In the genomic region with DNA sequence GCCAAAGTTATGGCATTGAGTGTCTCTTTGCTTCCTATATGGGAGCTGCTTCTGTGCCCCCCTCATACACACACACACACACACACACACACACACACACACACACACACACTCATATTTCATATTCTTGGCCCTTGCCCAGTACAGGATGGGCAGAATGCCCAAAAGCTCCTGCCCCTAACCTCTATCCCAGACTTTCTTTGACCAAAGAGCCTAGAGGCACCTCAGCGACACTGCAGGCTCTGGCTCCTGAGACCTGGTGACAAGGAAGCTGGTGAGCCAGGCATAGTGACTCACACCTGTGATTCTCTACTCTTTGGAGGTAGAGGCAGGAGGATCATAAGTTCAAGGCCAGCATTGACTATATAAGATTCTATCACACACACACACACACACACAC, we compare ENCODE assay signal across 10 mouse cellular contexts. TPM values are rescaled to one million over a fixed set of nuclear protein-coding genes. Genes with fewer than 3 reads are reported as not detected.
DNase-seq lines count a peak whose midpoint lies in the region; ATAC-seq and TF ChIP-seq lines count a peak whose summit lies in the region.
"Had no signal": no experiment of that assay in that cellular context is flagged by ENCODE, and none has a peak within 500 bp of the region (broad histone marks: within the 10 kb centered on the region; RNA-seq: fewer than 3 reads in every experiment).

No protein-coding gene starts in this region.

- H3K9ac ChIP-seq in heart, postnatal 0 days (replicated peaks; ENCODE audit: low read depth, low read length) = no peak overlapping the region
- no peak overlapping the region for H3K9ac ChIP-seq in MEL (ENCODE audit: control insufficient read depth, low read depth, low read length, poor library complexity, severe bottlenecking)
- no peak overlapping the region; the same call in 1 of the 2 replicates for H3K9ac ChIP-seq in forebrain, embryonic 15.5 days (replicated peaks)
- H3K9ac ChIP-seq in midbrain, embryonic 16.5 days (ENCODE audit: low read depth, low read length) = peak overlapping the region; percentile 61

- no peak overlapping the region for H3K4me3 ChIP-seq in heart, postnatal 0 days (ENCODE audit: low read depth, low read length)
- no peak overlapping the region for H3K4me3 ChIP-seq in MEL (ENCODE audit: control insufficient read depth in 1 of 2, insufficient read depth in 1 of 2, low read depth in 2 of 2, low read length in 2 of 2)
- H3K4me3 ChIP-seq in forebrain, embryonic 15.5 days = 0 out of 2 replicates have a peak overlapping the region, but pooled peaks have one; percentile 13
- peak overlapping the region; percentile 19; the same call in 1 of the 2 replicates for H3K4me3 ChIP-seq in midbrain, embryonic 16.5 days (ENCODE audit: low read depth, low read length)
- H3K4me3 ChIP-seq: megakaryocyte, embryonic 14.5 days had no signal

- no peak for TF ChIP-seq EP300 in heart, postnatal 0 days (IDR thresholded peaks at IDR 0.05; ENCODE audit: low read depth)
- no peak for TF ChIP-seq EP300 in MEL (IDR thresholded peaks at IDR 0.05; ENCODE audit: low read depth in 1 of 2, low read length in 2 of 2)

- peaks cover 4% of the 10 kb centered on the region; the same call in 1 of the 2 replicates for H3K79me2 ChIP-seq in MEL (ENCODE audit: control insufficient read depth, insufficient read depth, low read length, poor library complexity)

- H3K4me2 ChIP-seq in heart, postnatal 0 days (ENCODE audit: low read depth, low read length) = no peak overlapping the region
- H3K4me2 ChIP-seq in forebrain, embryonic 15.5 days (replicated peaks) = peak overlapping the region; percentile 73
- peak overlapping the region; percentile 81 for H3K4me2 ChIP-seq in midbrain, embryonic 16.5 days (ENCODE audit: low read length)

- TF ChIP-seq CTCF in heart, postnatal 0 days (IDR thresholded peaks at IDR 0.05; ENCODE audit: low read depth) = peak; percentile 11; the same call in 1 of the 2 replicates
- no peak for TF ChIP-seq CTCF in MEL (IDR thresholded peaks at IDR 0.05 in 2 of 3, conservative IDR thresholded peaks at IDR 0.05 in 1 of 3; ENCODE audit: control insufficient read depth in 1 of 3, insufficient read depth in 1 of 3, low read depth in 2 of 3, low read length in 3 of 3, poor library complexity in 1 of 3, severe bottlenecking in 1 of 3)

- no peak overlapping the region for H3K27ac ChIP-seq in heart, postnatal 0 days (ENCODE audit: low read depth)
- H3K27ac ChIP-seq in MEL (ENCODE audit: control insufficient read depth, low read depth, low read length) = no peak overlapping the region
- peak overlapping the region; percentile 87 for H3K27ac ChIP-seq in forebrain, embryonic 15.5 days (replicated peaks)
- 0 out of 2 replicates have a peak overlapping the region, but pooled peaks have one; percentile 76 for H3K27ac ChIP-seq in midbrain, embryonic 16.5 days (ENCODE audit: low read length)

- TF ChIP-seq POLR2A in MEL (IDR thresholded peaks at IDR 0.05; ENCODE audit: control insufficient read depth in 1 of 2, insufficient read depth in 1 of 2, low read depth in 1 of 2, low read length in 2 of 2, poor library complexity in 1 of 2) = no peak

- 50% methylated on average over 1 of the region's 1 CpGs for WGBS in heart, postnatal 0 days
- 50% methylated on average over 1 of the region's 1 CpGs for WGBS in forebrain, embryonic 15.5 days
- 38% methylated on average over 1 of the region's 1 CpGs for WGBS in midbrain, embryonic 16.5 days

- no peaks in the 10 kb centered on the region for H3K9me3 ChIP-seq in heart, postnatal 0 days (replicated peaks; ENCODE audit: control insufficient read depth, low read length)
- H3K9me3 ChIP-seq in MEL (replicated peaks; ENCODE audit: insufficient read depth, low read length) = no peaks in the 10 kb centered on the region
- H3K9me3 ChIP-seq in forebrain, embryonic 15.5 days = no peaks in the 10 kb centered on the region
- H3K9me3 ChIP-seq in midbrain, embryonic 16.5 days (replicated peaks; ENCODE audit: control insufficient read depth, low read length, poor library complexity, severe bottlenecking) = no peaks in the 10 kb centered on the region
- H3K9me3 ChIP-seq: megakaryocyte, embryonic 14.5 days had no signal

- TF ChIP-seq RAD21 in MEL (IDR thresholded peaks at IDR 0.05; ENCODE audit: low read depth, low read length) = no peak

- intact Hi-C loops in heart, postnatal 36 days (cut with DNase I) = no loop called here

- ATAC-seq in heart, postnatal 0 days (ENCODE audit: insufficient read depth, low read depth) = no peak
- no peak for ATAC-seq in forebrain, embryonic 15.5 days (replicated peaks)
- ATAC-seq in midbrain, embryonic 16.5 days = no peak

- H3K4me1 ChIP-seq in heart, postnatal 0 days (ENCODE audit: control insufficient read depth, insufficient read depth) = peaks cover 14% of the 10 kb centered on the region
- H3K4me1 ChIP-seq in MEL (ENCODE audit: control insufficient read depth in 1 of 2, insufficient read depth in 2 of 2, low read length in 2 of 2) = peaks cover 4 to 12% of the 10 kb centered on the region in 2 experiments; a peak in 3 of 4 replicates
- H3K4me1 ChIP-seq in forebrain, embryonic 15.5 days = peaks cover 50% of the 10 kb centered on the region
- H3K4me1 ChIP-seq in midbrain, embryonic 16.5 days (ENCODE audit: control insufficient read depth, insufficient read depth, low read length) = peaks cover 41% of the 10 kb centered on the region

- no peaks in the 10 kb centered on the region for H3K27me3 ChIP-seq in heart, postnatal 0 days (ENCODE audit: control insufficient read depth, insufficient read depth, low read length)
- no peaks in the 10 kb centered on the region for H3K27me3 ChIP-seq in MEL (ENCODE audit: control insufficient read depth in 1 of 2, insufficient read depth in 2 of 2, low read length in 2 of 2)
- H3K27me3 ChIP-seq in forebrain, embryonic 15.5 days = no peaks in the 10 kb centered on the region
- no peaks in the 10 kb centered on the region for H3K27me3 ChIP-seq in midbrain, embryonic 16.5 days (ENCODE audit: control insufficient read depth, insufficient read depth, low read depth, low read length)

- DNase-seq in heart, postnatal 0 days (ENCODE audit: low spot score) = no peak
- DNase-seq in heart, postnatal 36 days = no peak
- peak; percentile 44 for DNase-seq in MEL (ENCODE audit: low read depth, low spot score)
- no peak for DNase-seq in retina, postnatal 1 day
- DNase-seq in Muller cell, postnatal 12 days (ENCODE audit: inconsistent ontology term) = no peak
- DNase-seq in kidney, adult 18-20 months = no peak
- DNase-seq: layer of hippocampus, adult 9-11 months had no signal

- 0 out of 2 replicates have a peak, but pooled peaks cover 4% of the 10 kb centered on the region for H3K36me3 ChIP-seq in heart, postnatal 0 days (replicated peaks; ENCODE audit: control insufficient read depth, insufficient read depth, low read length)
- peaks cover 0 to 5% of the 10 kb centered on the region in 2 experiments; a peak in 2 of 4 replicates for H3K36me3 ChIP-seq in MEL (ENCODE audit: control insufficient read depth in 1 of 2, insufficient read depth in 2 of 2, low read length in 2 of 2)
- H3K36me3 ChIP-seq in forebrain, embryonic 15.5 days = peaks cover 23% of the 10 kb centered on the region
- H3K36me3 ChIP-seq in midbrain, embryonic 16.5 days (ENCODE audit: control insufficient read depth, insufficient read depth, low read length) = peaks cover 16% of the 10 kb centered on the region

RNA-seq across cellular contexts. Expression of a gene that starts 2.1 kb away (rescaled TPM):
- total RNA-seq in heart, postnatal 0 days (2014; rRNA removed; ENCODE audit: low replicate concordance) = 5.5 and 6.2 TPM in 2 replicates
- polyA plus RNA-seq in heart, postnatal 0 days (2015; fragmentation: Nextera tagmentation; extraction: Ambion mirVana) = 4.8 and 5.2 TPM in 2 replicates
- total RNA-seq in heart, postnatal 36 days (2021) = 1 to 10 TPM; 6.1 to 6.2 TPM
- 1.8 and 2.3 TPM in 2 replicates for total RNA-seq in MEL (2012; rRNA removed)
- polyA plus RNA-seq in MEL (2012; ENCODE audit: insufficient read depth in 1 of 2, insufficient read length in 2 of 2, low read depth in 1 of 2, low replicate concordance in 2 of 2, missing spikeins in 1 of 2) = 1 to 10 TPM in 1 of 2 experiments, not detected in 1; 4.4 TPM
- 40.7 and 41.5 TPM in 2 replicates for polyA plus RNA-seq in forebrain, embryonic 15.5 days (2015; fragmentation: Nextera tagmentation; extraction: Ambion mirVana)
- polyA plus RNA-seq in midbrain, embryonic 16.5 days (2015; fragmentation: Nextera tagmentation; extraction: Ambion mirVana) = 73.2 and 77.6 TPM in 2 replicates

RNA-seq across cellular contexts. Expression of a gene that starts 5.8 kb away (rescaled TPM):
- total RNA-seq in heart, postnatal 0 days (2014; rRNA removed; ENCODE audit: low replicate concordance) = 604 and 622 TPM in 2 replicates
- polyA plus RNA-seq in heart, postnatal 0 days (2015; fragmentation: Nextera tagmentation; extraction: Ambion mirVana) = 588 TPM in 2 replicates
- total RNA-seq in heart, postnatal 36 days (2021) = 100 to 1,000 TPM; 537 to 577 TPM
- total RNA-seq in MEL (2012; rRNA removed) = 4,634 and 4,715 TPM in 2 replicates
- 1,000 to 10,000 TPM in 1 of 2 experiments, 100 to 1,000 TPM in 1; 210 to 2,650 TPM for polyA plus RNA-seq in MEL (2012; ENCODE audit: insufficient read depth in 1 of 2, insufficient read length in 2 of 2, low read depth in 1 of 2, low replicate concordance in 2 of 2, missing spikeins in 1 of 2)
- polyA plus RNA-seq in forebrain, embryonic 15.5 days (2015; fragmentation: Nextera tagmentation; extraction: Ambion mirVana) = 667 and 700 TPM in 2 replicates
- polyA plus RNA-seq in midbrain, embryonic 16.5 days (2015; fragmentation: Nextera tagmentation; extraction: Ambion mirVana) = 583 and 598 TPM in 2 replicates

RNA-seq across cellular contexts. Expression of a gene that starts 24.7 kb away (rescaled TPM):
- total RNA-seq in heart, postnatal 0 days (2014; rRNA removed; ENCODE audit: low replicate concordance) = 4.3 TPM in 1 of 2 replicates, not detected in the other
- polyA plus RNA-seq in heart, postnatal 0 days (2015; fragmentation: Nextera tagmentation; extraction: Ambion mirVana) = 2.9 TPM in 2 replicates
- under 1 TPM; 0.65 to 0.80 TPM for total RNA-seq in heart, postnatal 36 days (2021)
- total RNA-seq in MEL (2012; rRNA removed) = 1.2 and 1.3 TPM in 2 replicates
- polyA plus RNA-seq in MEL (2012; ENCODE audit: insufficient read depth in 1 of 2, insufficient read length in 2 of 2, low read depth in 1 of 2, low replicate concordance in 2 of 2, missing spikeins in 1 of 2) = 10 to 100 TPM in 1 of 2 experiments, not detected in 1; 10.4 TPM
- polyA plus RNA-seq in forebrain, embryonic 15.5 days (2015; fragmentation: Nextera tagmentation; extraction: Ambion mirVana) = 6.9 and 7.0 TPM in 2 replicates
- polyA plus RNA-seq in midbrain, embryonic 16.5 days (2015; fragmentation: Nextera tagmentation; extraction: Ambion mirVana) = 6.3 and 8.4 TPM in 2 replicates

RNA-seq across cellular contexts. Expression of a gene that starts 32.6 kb away (rescaled TPM):
- 0.15 TPM in 1 of 2 replicates, not detected in the other for total RNA-seq in heart, postnatal 0 days (2014; rRNA removed; ENCODE audit: low replicate concordance)
- polyA plus RNA-seq in heart, postnatal 0 days (2015; fragmentation: Nextera tagmentation; extraction: Ambion mirVana) = 0.04 and 0.11 TPM in 2 replicates
- under 1 TPM in 1 of 2 experiments, not detected in 1; 0.17 TPM for total RNA-seq in heart, postnatal 36 days (2021)
- total RNA-seq in MEL (2012; rRNA removed) = not detected in 2 replicates
- under 1 TPM in 1 of 2 experiments, not detected in 1; 0.04 TPM for polyA plus RNA-seq in MEL (2012; ENCODE audit: insufficient read depth in 1 of 2, insufficient read length in 2 of 2, low read depth in 1 of 2, low replicate concordance in 2 of 2, missing spikeins in 1 of 2)
- polyA plus RNA-seq in forebrain, embryonic 15.5 days (2015; fragmentation: Nextera tagmentation; extraction: Ambion mirVana) = 2.9 and 3.2 TPM in 2 replicates
- 2.6 and 4.0 TPM in 2 replicates for polyA plus RNA-seq in midbrain, embryonic 16.5 days (2015; fragmentation: Nextera tagmentation; extraction: Ambion mirVana)

RNA-seq across cellular contexts. Expression of a gene that starts 34.5 kb away (rescaled TPM):
- total RNA-seq in heart, postnatal 0 days (2014; rRNA removed; ENCODE audit: low replicate concordance) = 0.39 and 2.6 TPM in 2 replicates
- 2.1 TPM in 2 replicates for polyA plus RNA-seq in heart, postnatal 0 days (2015; fragmentation: Nextera tagmentation; extraction: Ambion mirVana)
- 1 to 10 TPM; 5.1 to 6.2 TPM for total RNA-seq in heart, postnatal 36 days (2021)
- total RNA-seq in MEL (2012; rRNA removed) = 13.1 and 15.1 TPM in 2 replicates
- polyA plus RNA-seq in MEL (2012; ENCODE audit: insufficient read depth in 1 of 2, insufficient read length in 2 of 2, low read depth in 1 of 2, low replicate concordance in 2 of 2, missing spikeins in 1 of 2) = 10 to 100 TPM in 1 of 2 experiments, not detected in 1; 24.5 TPM
- polyA plus RNA-seq in forebrain, embryonic 15.5 days (2015; fragmentation: Nextera tagmentation; extraction: Ambion mirVana) = 0.65 and 0.89 TPM in 2 replicates
- polyA plus RNA-seq in midbrain, embryonic 16.5 days (2015; fragmentation: Nextera tagmentation; extraction: Ambion mirVana) = 2.7 and 3.1 TPM in 2 replicates

Comparison
In these comparisons a context has a peak if more than half of its experiments do, and no peak if none do; other contexts are left out.
1. H3K27ac ChIP-seq: peak in forebrain, embryonic 15.5 days (single experiment) and midbrain, embryonic 16.5 days (single experiment); none in heart, postnatal 0 days (single experiment) and MEL (single experiment).
2. H3K4me3 ChIP-seq: peak in forebrain, embryonic 15.5 days (single experiment) and midbrain, embryonic 16.5 days (single experiment); none in heart, postnatal 0 days (single experiment) and MEL (0 of 2).